Mouse (Mus musculus) MEL (cell line): ENCODE data around the gene Col8a2. TPM values are rescaled to one million over a fixed set of nuclear protein-coding genes. Genes with fewer than 3 reads are reported as not detected.
A peak's percentile ranks its signal among the peaks of the same experiment; 100 is the strongest.

Source experiments
- DNase-seq: peaks from one replicate; pipeline ENCODE4 v3.0.0; 2011; ENCODE audit warnings: low read depth, low spot score
- H3K27ac ChIP-seq: 2 replicates; pipeline ENCODE4 v1.5.1; 2012; ENCODE audit warnings: low read depth, mild to moderate bottlenecking, control low read depth, low read length, moderate library complexity; ENCODE audit not compliant: control insufficient read depth
- H3K27me3 ChIP-seq, 2 experiments: fragments of 150-350 bp in 1 of 2; sonication (generic) in 1 of 2; 2 replicates each; pipeline ENCODE4 v1.6.1; 2012; ENCODE audit warnings: low read length in 2 of 2, mild to moderate bottlenecking in 2 of 2, improper control_type of control experiment in 1 of 2, moderate library complexity in 1 of 2; ENCODE audit not compliant: insufficient read depth in 2 of 2, control insufficient read depth in 1 of 2
- H3K36me3 ChIP-seq, 2 experiments: 2 replicates each; pipeline ENCODE4 v1.6.1; 2012 to 2014; ENCODE audit warnings: low read length in 2 of 2, improper control_type of control experiment in 1 of 2, inconsistent platforms in 1 of 2, mild to moderate bottlenecking in 1 of 2; ENCODE audit not compliant: insufficient read depth in 2 of 2, control insufficient read depth in 1 of 2
- H3K4me1 ChIP-seq, 2 experiments: fragments of 150-350 bp in 1 of 2; sonication (generic) in 1 of 2; 2 replicates each; pipeline ENCODE4 v1.6.1; 2012; ENCODE audit warnings: low read length in 2 of 2, improper control_type of control experiment in 1 of 2, mild to moderate bottlenecking in 1 of 2; ENCODE audit not compliant: insufficient read depth in 2 of 2, control insufficient read depth in 1 of 2
- H3K4me3 ChIP-seq, 2 experiments: fragments of 150-350 bp in 1 of 2; sonication (generic) in 1 of 2; 2 replicates each; pipeline ENCODE4 v1.5.1; 2012; ENCODE audit warnings: low read depth in 2 of 2, low read length in 2 of 2, mild to moderate bottlenecking in 2 of 2, moderate library complexity in 2 of 2, control low read depth in 1 of 2, improper control_type of control experiment in 1 of 2; ENCODE audit not compliant: control insufficient read depth in 1 of 2, insufficient read depth in 1 of 2
- H3K79me2 ChIP-seq: 2 replicates; pipeline ENCODE4 v1.6.1; 2012; ENCODE audit warnings: mild to moderate bottlenecking, low read length, moderate library complexity; ENCODE audit not compliant: control insufficient read depth, poor library complexity, insufficient read depth
- H3K9ac ChIP-seq: 2 replicates; pipeline ENCODE4 v1.6.1; 2012; ENCODE audit warnings: low read depth, mild to moderate bottlenecking, control low read depth, low read length, moderate library complexity; ENCODE audit not compliant: control insufficient read depth, poor library complexity, severe bottlenecking
- H3K9me3 ChIP-seq: fragments of 150-350 bp; sonication (generic); replicated peaks from 2 replicates; pipeline ENCODE4 v1.6.1; 2012; ENCODE audit warnings: mild to moderate bottlenecking, low read length, improper control_type of control experiment, moderate library complexity; ENCODE audit not compliant: insufficient read depth
- BHLHE40 ChIP-seq: IDR thresholded peaks from 2 replicates; pipeline ENCODE4 v1.6.1; 2012; ENCODE audit warnings: low read depth, mild to moderate bottlenecking, inconsistent platforms, low read length, improper control_type of control experiment, borderline replicate concordance
- ELF1 ChIP-seq: IDR thresholded peaks from 2 replicates; pipeline ENCODE4 v1.6.1; 2014; ENCODE audit warnings: low read depth, mild to moderate bottlenecking, inconsistent platforms, low read length, improper control_type of control experiment, moderate library complexity
- EP300 ChIP-seq, 2 experiments: IDR thresholded peaks; 2 replicates each; pipeline ENCODE4 v1.6.1; 2011; ENCODE audit warnings: improper control_type of control experiment in 2 of 2, low read length in 2 of 2, low read depth in 1 of 2, mild to moderate bottlenecking in 1 of 2
- ETS1 ChIP-seq: IDR thresholded peaks from 2 replicates; pipeline ENCODE4 v1.6.1; 2012; ENCODE audit warnings: low read depth, mild to moderate bottlenecking, inconsistent platforms, low read length, improper control_type of control experiment, moderate library complexity
- GABPA ChIP-seq: IDR thresholded peaks from 2 replicates; pipeline ENCODE4 v1.6.1; 2012; ENCODE audit warnings: low read depth, mild to moderate bottlenecking, inconsistent platforms, low read length, improper control_type of control experiment, moderate library complexity
- GATA1 ChIP-seq: IDR thresholded peaks from 2 replicates; pipeline ENCODE4 v1.6.1; 2011; ENCODE audit warnings: low read depth, low read length, improper control_type of control experiment
- HCFC1 ChIP-seq: IDR thresholded peaks from 2 replicates; pipeline ENCODE4 v1.6.1; 2012; ENCODE audit warnings: low read depth, mild to moderate bottlenecking, inconsistent platforms, low read length, improper control_type of control experiment, moderate library complexity
- JUND ChIP-seq: IDR thresholded peaks from 2 replicates; pipeline ENCODE4 v1.6.1; 2011; ENCODE audit warnings: low read depth, mild to moderate bottlenecking, improper control_type of control experiment, low read length
- KAT2A ChIP-seq: conservative IDR thresholded peaks from 2 replicates; pipeline ENCODE4 v1.6.1; 2012; ENCODE audit warnings: low read depth, low read length, improper control_type of control experiment, inconsistent platforms
- MAFK ChIP-seq: IDR thresholded peaks from 2 replicates; pipeline ENCODE4 v1.6.1; 2011; ENCODE audit warnings: low read depth, mild to moderate bottlenecking, low read length, improper control_type of control experiment, borderline replicate concordance
- MAX ChIP-seq: IDR thresholded peaks from 2 replicates; pipeline ENCODE4 v1.6.1; 2011; ENCODE audit warnings: low read length, improper control_type of control experiment
- MAZ ChIP-seq: IDR thresholded peaks from 2 replicates; pipeline ENCODE4 v1.6.1; 2012; ENCODE audit warnings: low read depth, mild to moderate bottlenecking, inconsistent platforms, low read length, improper control_type of control experiment
- MXI1 ChIP-seq: IDR thresholded peaks from 2 replicates; pipeline ENCODE4 v1.6.1; 2011; ENCODE audit warnings: mild to moderate bottlenecking, low read depth, low read length, improper control_type of control experiment
- MYB ChIP-seq: IDR thresholded peaks from 2 replicates; pipeline ENCODE4 v1.6.1; 2011; ENCODE audit warnings: mild to moderate bottlenecking, low read depth, low read length, improper control_type of control experiment
- MYC ChIP-seq: IDR thresholded peaks from 2 replicates; pipeline ENCODE4 v1.6.1; 2011; ENCODE audit warnings: low read depth, mild to moderate bottlenecking, low read length, improper control_type of control experiment, moderate library complexity
- NRF1 ChIP-seq: IDR thresholded peaks from 2 replicates; pipeline ENCODE4 v1.6.1; 2014; ENCODE audit warnings: low read depth, mild to moderate bottlenecking, inconsistent platforms, low read length, improper control_type of control experiment, moderate library complexity; ENCODE audit not compliant: poor library complexity, insufficient read depth, severe bottlenecking
- RAD21 ChIP-seq: IDR thresholded peaks from 2 replicates; pipeline ENCODE4 v1.6.1; 2011; ENCODE audit warnings: mild to moderate bottlenecking, low read depth, low read length, improper control_type of control experiment
- RCOR1 ChIP-seq: IDR thresholded peaks from 2 replicates; pipeline ENCODE4 v1.6.1; 2012; ENCODE audit warnings: low read depth, mild to moderate bottlenecking, inconsistent platforms, low read length, improper control_type of control experiment
- TAL1 ChIP-seq: IDR thresholded peaks from 2 replicates; pipeline ENCODE4 v1.6.1; 2012; ENCODE audit warnings: mild to moderate bottlenecking, inconsistent platforms, low read length, moderate library complexity, mixed read lengths
- TCF12 ChIP-seq: IDR thresholded peaks from 2 replicates; pipeline ENCODE4 v1.6.1; 2014; ENCODE audit warnings: low read depth, mild to moderate bottlenecking, inconsistent platforms, low read length, improper control_type of control experiment, moderate library complexity
- USF1 ChIP-seq: IDR thresholded peaks from 2 replicates; pipeline ENCODE4 v1.6.1; 2014; ENCODE audit warnings: low read depth, mild to moderate bottlenecking, inconsistent platforms, low read length, improper control_type of control experiment, moderate library complexity
- USF2 ChIP-seq, 2 experiments: IDR thresholded peaks; 2 replicates each; pipeline ENCODE4 v1.6.1; 2011 to 2012; ENCODE audit warnings: improper control_type of control experiment in 2 of 2, low read length in 2 of 2, borderline replicate concordance in 1 of 2, inconsistent platforms in 1 of 2, low read depth in 1 of 2, mild to moderate bottlenecking in 1 of 2; ENCODE audit not compliant: insufficient read depth in 1 of 2
- ZC3H11A ChIP-seq: IDR thresholded peaks from 2 replicates; pipeline ENCODE4 v1.6.1; 2012; ENCODE audit warnings: low read depth, mild to moderate bottlenecking, inconsistent platforms, low read length, improper control_type of control experiment
- polyA plus RNA-seq, 2 experiments: library from polyadenylated mRNA; stranded (reverse) in 1 of 2; unstranded in 1 of 2; fragments of >175 nt in 1 of 2; fragments of >200 nt in 1 of 2; gene quantifications; 2 replicates each; pipeline versions ENCODE4 v1.2.1 to v1.2.4; 2012; ENCODE audit warnings: low replicate concordance in 2 of 2, low read depth in 1 of 2; ENCODE audit not compliant: insufficient read length in 2 of 2, insufficient read depth in 1 of 2, missing spikeins in 1 of 2
- total RNA-seq: library from RNA; depleted of rRNA; stranded (reverse); fragments of 300-350 nt; gene quantifications from 2 replicates; pipeline ENCODE4 v1.2.3, GENCODE M21; 2012

Gene Col8a2
- total and polyA plus RNA-seq, 3 experiments, result not detected

- no peaks in the 10 kb centered on the region for H3K9me3 ChIP-seq
- H3K9ac ChIP-seq, result peak overlapping the region; percentile 9; the same call in 1 of the 2 replicates
- DNase-seq, result peak; percentile 65
- H3K36me3 ChIP-seq, result no peaks in the 10 kb centered on the region; a peak in 1 of 4 replicates
- 0 out of 4 replicates have a peak, but pooled peaks cover 0 to 2% of the 10 kb centered on the region in 2 experiments for H3K27me3 ChIP-seq
- H3K4me1 ChIP-seq, result peaks cover 0 to 6% of the 10 kb centered on the region in 2 experiments; a peak in 3 of 4 replicates
- no peak overlapping the region for H3K27ac ChIP-seq
- no peaks in the 10 kb centered on the region for H3K79me2 ChIP-seq
- H3K4me3 ChIP-seq, result peak overlapping the region in 1 of 2 experiments; percentile 24; a peak in 1 of 4 replicates
- TF ChIP-seq GABPA (no peak), MXI1 (no peak), RCOR1 (no peak), NRF1 (peak; percentile 24; the same call in 1 of the 2 replicates), MYB (no peak), ETS1 (peak; percentile 62), EP300 (IDR thresholded peaks at IDR 0.05; ENCODE audit: low read depth in 1 of 2, low read length in 2 of 2) (peak; percentile 18 to 43; a peak in 3 of 4 replicates), MYC (no peak), TCF12 (0 out of 2 replicates have a peak, but pooled peaks have one; percentile 43), MAX (0 out of 2 replicates have a peak, but pooled peaks have one; percentile 29), BHLHE40 (no peak), TAL1 (no peak), RAD21 (no peak), HCFC1 (no peak), ELF1 (no peak), USF2 (IDR thresholded peaks at IDR 0.05; ENCODE audit: borderline replicate concordance in 1 of 2, insufficient read depth in 1 of 2, low read depth in 1 of 2, low read length in 2 of 2) (no peak), GATA1 (peak; percentile 69)
Measured at GRCm38 (mm10) chr4:126283582-126283981, 3.0 kb upstream of the Col8a2 start.

DNA sequence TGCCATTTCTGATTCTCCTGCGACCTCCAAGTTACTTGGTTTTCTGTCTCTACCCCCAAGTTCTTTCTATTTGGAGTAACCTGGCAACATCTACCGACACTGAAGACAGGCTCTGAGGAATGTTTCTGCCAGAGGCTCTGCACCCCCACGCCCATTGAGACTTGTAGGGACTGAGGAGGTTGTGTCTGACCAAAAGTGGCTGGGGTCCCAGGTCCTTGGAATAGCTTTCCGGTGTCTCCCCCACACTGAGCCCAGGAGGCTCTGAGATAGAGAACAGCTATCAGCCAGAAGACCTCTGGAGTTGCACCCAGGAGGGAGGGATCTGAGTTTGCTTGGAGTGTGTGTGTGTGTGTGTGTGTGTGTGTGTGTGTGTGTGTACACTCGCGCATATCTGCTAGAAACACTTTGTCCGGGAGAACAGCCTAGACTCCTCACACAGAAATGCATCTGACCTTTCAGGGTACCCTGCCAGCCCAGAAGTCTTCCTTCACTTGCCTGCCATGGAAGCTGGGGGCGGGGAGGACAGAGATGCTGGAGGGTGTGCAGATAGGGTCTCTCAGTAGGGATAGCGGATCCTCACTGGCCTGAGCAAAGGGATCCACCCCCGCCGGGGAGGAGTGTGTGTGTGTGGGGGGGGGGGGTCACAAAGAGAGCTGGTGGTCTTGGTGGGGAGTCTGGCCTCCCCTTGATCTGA is 856 bp downstream of the Col8a2 start:
- Histone ChIP-seq H3K79me2 (no peaks in the 10 kb centered on the region), H3K4me1 (peaks cover 0 to 6% of the 10 kb centered on the region in 2 experiments; a peak in 3 of 4 replicates), H3K27ac (no peak overlapping the region), H3K27me3 (0 out of 4 replicates have a peak, but pooled peaks cover 0 to 2% of the 10 kb centered on the region in 2 experiments), H3K36me3 (no peaks in the 10 kb centered on the region; a peak in 1 of 4 replicates), H3K9me3 (no peaks in the 10 kb centered on the region), H3K9ac (no peak overlapping the region), H3K4me3 (no peak overlapping the region)
- DNase-seq, result no peak
- TF ChIP-seq MXI1 (no peak), USF1 (no peak), ZC3H11A (no peak), MYC (no peak), JUND (no peak), RAD21 (no peak), NRF1 (no peak), TAL1 (no peak), MAFK (no peak), BHLHE40 (no peak), MAZ (no peak), KAT2A (no peak), MYB (no peak), GATA1 (no peak)
